Comparison of ENCODE assay signal across 16 mouse cellular contexts in genomic region chr6:88662284-88662683, GRCm38 (mm10).
"Had no signal": no experiment of that assay in that cellular context is flagged by ENCODE, and none has a peak within 500 bp of the region (broad histone marks: within the 10 kb centered on the region; RNA-seq: fewer than 3 reads in every experiment).

No protein-coding gene starts in this region.

- DNase-seq: gastrocnemius, adult 2 months; gastrocnemius, postnatal 10 days; gastrocnemius, postnatal 25 days; heart, adult 2 months; heart, postnatal 4 days; kidney, postnatal 10 days; kidney, postnatal 4 days; left cerebral cortex, postnatal 4 days had no signal

- H3K36me3 ChIP-seq: heart, embryonic 13.5 days; heart, embryonic 15.5 days; hindbrain, embryonic 10.5 days; hindbrain, embryonic 12.5 days; intestine, embryonic 15.5 days; limb, embryonic 13.5 days; limb, embryonic 15.5 days; liver, embryonic 12.5 days had no signal

- H3K27me3 ChIP-seq: heart, embryonic 15.5 days; hindbrain, embryonic 12.5 days; intestine, embryonic 15.5 days; limb, embryonic 13.5 days; limb, embryonic 15.5 days had no signal
